Mouse (Mus musculus): ENCODE results near the gene 2410004P03Rik.

DNA sequence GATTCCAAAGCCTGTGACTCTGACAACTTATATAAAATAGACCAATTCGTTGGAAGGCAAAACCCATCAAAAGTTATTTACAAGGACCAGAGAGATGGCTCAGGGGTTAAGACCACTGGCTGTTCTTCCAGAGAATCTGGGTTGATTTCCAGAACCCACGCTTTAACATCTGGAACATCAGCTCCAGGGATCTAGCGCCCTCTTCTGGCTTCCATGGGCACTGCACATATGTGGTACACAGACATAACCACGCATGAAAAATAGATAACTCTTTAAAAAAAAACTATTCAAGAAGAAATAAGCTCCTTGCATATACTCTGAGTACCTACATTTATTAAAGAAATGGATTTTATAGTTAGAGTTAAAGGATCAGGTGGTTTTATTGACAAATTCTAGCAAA is 43.2 kb upstream of the 2410004P03Rik start:
- TF ChIP-seq GATA2 (IDR thresholded peaks at IDR 0.05; ENCODE audit: borderline replicate concordance, low read depth, low read length) (no peak), CTCF (IDR thresholded peaks at IDR 0.05; ENCODE audit: low read depth, low read length) (no peak), GATA1 (IDR thresholded peaks at IDR 0.05; ENCODE audit: borderline replicate concordance, low read length) (no peak)

Measured in G1E (cell line).